Mouse (Mus musculus) cerebellum, postnatal 10 days (tissue): ENCODE data around the gene Ankmy2.

ENCODE experiments used
- DNase-seq, 2 experiments: peaks; one replicate each; pipeline ENCODE4 v3.0.0; 2021; ENCODE audit warnings: mixed read lengths in 2 of 2

The Ankmy2 gene

DNA sequence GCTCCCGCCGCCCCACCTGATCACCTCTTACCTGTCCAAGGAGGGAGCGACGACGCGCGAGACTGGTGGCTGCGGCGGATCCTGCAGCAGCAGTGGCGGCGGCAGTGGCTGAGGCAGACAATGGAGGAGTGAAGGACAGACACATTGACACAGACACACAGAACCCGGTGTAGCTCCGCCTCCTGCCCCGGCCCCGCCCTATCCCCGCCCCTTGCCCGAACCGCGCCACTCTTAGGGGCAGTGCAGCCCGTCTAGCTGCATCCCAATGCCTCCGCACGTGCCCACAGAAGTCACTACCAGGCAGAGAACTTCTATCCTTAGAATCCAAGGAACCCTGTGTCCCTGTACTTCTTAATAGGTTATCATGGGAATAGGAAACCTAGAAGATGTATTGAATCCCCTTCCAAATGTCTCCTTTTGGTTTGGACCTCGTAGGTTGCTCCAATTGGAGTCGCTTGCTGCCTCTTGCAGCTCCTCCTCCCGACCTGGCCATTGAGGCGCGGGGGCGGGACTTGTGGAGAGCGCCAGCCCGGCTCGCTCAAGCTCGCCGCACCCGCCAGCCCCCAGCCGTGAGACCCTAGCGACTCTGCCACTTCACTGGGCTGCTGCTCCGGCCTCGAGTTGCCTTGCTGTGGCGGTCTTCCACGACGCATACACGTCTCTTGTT, at the start of gene Ankmy2:
Gene Ankmy2, plus strand, starts transcription at position 478 of the 667 bp plus-strand sequence.
- DNase-seq = peak; percentile 96 to 98

DNA sequence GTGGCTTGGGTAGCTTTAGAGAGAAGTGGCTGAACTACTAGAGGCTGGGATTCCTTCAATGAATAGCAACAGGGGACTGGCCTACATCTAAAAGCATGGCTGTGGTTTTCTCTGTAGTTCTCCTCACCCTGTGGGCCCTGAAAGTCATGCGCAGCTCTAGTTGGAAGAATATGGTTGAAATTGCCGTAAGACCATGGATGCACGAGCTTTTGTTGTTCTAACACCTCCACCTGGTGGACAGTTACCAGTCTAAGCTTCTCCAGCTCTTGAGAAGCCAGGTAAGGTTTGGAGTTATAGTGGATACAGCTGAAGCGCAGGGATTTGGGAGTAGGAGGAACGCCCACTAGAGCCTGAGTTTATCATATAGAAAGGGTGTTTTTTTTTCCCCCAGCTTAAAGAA, 48.5 kb upstream of the Ankmy2 start:
- peak; percentile 22 to 29 for DNase-seq

DNA sequence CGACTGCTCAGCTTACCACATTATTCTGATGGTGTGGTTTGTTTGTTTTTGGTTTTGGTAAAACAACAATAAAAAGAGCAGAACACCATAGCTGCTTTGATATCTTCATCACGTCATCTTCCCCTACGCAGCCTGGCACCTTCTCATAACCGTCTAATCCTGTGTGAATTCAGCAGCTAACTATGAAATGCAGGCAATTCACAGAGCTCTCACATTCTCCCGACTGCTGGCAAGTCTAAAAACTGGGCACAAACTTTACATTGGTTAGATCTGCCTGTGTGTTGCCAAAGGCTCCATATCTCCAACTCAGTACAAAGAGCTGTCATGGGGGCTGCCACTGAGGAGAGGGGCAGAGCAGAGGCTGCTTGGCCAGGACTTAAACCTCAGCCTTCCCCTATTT, 46.5 kb upstream of the Ankmy2 start:
- no peak for DNase-seq

DNA sequence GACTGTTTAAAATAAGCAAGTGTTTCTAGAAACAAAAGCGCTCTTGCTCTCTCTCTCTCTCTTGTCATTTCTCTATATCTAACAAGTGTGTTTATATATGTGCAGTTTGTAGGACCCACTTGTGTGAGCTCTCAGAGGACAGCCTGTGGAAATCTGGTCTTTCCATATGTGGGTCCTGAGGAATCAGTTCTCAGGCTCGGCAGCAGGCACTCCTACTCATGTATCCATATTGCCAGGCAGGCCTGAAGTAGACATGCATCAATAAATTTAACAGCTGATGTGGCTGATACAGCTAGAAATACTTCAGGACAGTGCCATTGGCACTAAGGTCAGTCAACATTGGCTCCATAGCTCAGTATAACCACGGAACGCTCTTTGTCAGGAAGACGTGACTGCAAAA, 45.8 kb upstream of the Ankmy2 start:
- no peak for DNase-seq

DNA sequence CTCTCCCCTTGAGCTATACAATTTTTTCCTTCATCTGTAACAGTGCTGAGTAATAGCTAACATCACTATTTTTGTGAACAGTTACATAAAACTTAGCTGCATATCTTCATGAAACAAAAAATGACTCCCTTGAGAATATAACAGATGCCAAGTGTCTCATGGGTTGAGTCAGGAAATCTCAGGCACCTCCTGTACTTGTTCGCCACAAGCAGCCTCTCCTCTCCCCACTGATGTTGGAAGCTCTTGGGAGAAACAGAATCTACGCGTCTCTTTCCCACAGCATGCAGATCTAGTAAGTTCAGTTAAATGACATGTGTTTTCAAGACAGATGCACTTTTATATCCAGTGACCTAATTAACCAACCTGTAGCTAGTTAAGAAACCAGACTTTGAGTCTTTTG, 44.8 kb upstream of the Ankmy2 start:
- no peak for DNase-seq

DNA sequence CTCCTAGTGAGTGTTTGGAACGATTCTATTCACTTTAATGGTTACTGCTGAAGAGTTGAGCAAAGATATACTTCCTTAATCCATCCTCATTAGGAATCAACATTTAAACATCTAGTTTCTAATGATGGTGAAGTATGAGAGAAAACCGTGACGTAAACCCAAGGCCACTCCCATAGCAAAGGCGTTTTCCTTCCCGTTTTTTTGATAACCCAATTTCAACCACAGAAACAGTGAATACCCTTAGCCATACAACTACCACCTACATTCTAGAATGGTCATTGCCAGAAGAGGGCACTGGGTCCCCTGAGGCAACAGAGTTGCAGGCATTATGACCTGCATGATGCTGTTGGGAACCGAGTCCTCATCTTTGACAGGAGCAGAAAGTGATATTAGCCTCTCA, 39.8 kb upstream of the Ankmy2 start:
- DNase-seq = no peak

DNA sequence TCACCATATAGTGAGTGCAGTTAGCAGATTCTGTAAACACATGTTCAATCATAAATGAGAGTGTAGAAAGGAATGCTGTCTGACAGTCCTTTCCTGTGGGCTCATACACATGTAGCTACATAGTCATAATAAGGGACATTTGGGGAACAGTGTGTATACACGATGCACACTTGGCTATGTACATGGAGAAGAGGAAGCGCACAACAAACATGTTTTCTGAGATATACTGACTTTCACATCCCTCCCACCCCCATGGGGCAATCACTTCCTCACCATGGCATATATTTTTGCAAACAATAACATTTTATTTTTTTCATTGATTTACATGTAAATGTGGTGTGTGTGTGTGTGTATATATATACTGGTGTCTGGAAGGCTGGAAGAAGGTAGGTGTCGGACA, 37.7 kb upstream of the Ankmy2 start:
- DNase-seq = no peak

DNA sequence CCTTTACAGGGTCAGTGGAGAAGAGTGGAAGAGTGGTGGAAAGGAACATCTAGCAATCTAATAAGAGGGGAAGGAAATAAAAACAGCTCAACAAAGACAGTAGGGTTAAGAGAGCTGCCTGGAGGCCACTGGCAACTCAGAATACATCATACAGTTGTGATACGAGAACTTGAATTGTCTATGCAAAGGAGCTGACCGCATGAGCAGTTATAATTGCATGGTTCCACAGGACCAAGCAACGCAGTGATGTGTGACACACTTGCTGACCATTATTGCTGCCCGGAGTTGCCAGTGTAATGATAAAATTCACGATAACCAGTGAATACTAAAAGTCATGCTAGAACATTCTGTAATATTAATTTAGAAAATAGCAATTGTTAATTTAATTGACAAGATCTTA, 30.9 kb upstream of the Ankmy2 start:
- DNase-seq = no peak

DNA sequence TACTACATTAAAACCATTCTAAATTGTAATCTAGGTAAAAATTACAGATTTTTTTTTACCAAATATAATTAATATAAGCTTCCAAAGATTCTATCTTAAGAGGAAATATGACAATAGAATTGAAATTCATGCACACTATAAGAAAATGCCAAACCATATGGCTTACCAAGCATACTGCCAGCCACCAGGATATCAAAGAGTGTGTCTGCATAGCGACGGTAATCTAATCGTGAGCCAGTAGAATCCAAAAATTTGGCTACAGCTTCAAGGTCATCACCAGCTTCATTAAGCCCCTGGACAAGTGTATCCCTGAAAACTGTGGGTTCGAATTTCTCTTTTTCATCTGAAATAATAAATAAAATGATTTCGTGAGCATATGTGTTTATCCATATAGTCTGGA, 27.1 kb upstream of the Ankmy2 start:
- DNase-seq = peak; percentile 34 to 36

DNA sequence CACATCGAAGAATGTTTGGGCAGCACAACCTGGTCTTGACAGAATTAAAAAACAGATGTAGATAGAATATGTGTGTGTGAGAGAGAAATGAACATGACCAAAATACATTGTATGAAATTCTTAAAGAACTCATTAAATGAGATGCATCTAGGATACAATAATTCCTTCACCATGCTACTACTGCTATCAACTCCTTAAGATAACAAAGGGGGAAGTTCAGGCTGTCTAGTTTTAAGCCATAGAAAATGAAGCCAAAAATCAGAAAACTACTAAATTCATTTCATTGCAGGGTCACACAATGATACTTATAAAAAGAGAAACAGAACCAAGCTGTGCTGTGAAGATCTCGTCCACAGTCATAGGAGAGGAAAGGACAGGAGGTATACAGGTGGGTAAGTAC, 24.7 kb upstream of the Ankmy2 start:
- no peak for DNase-seq

DNA sequence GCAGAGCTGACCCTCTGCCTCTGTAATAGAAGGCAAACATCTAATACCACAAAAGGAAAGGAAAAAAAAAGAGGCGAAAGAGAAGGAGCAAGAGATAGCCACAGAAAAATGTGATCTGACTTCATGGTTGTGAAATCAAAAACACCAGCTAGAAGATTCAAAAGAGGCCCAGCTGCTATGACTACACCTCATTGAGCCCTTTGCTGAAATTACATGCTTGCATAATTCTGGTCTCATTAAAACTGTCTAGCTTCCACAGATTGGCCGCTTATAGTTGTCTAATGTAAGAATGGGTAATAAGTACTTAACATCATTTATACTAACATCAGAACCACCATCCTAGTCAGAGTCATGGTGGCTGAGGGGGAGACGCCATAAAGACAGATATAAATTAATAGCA, 24.2 kb upstream of the Ankmy2 start:
- DNase-seq = no peak

DNA sequence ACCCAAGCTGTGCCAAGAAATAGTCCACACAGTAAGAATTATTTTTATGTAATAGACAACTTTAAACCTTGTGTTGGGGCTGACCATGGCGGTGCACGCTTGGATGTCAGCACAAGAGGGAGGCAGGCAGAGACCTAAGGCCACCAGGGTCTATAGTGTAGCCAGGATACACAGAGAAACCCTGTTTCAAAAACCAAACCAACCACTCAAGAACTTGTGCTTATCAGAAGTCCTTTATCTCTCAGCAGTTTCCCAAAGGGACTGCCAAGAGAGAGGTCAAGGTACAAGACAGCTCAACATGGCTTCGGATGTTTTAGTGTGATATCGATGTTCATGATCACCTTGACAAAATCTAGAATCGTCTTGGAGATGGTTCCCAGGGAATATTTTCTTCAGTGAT, 23.4 kb upstream of the Ankmy2 start:
- no peak for DNase-seq

DNA sequence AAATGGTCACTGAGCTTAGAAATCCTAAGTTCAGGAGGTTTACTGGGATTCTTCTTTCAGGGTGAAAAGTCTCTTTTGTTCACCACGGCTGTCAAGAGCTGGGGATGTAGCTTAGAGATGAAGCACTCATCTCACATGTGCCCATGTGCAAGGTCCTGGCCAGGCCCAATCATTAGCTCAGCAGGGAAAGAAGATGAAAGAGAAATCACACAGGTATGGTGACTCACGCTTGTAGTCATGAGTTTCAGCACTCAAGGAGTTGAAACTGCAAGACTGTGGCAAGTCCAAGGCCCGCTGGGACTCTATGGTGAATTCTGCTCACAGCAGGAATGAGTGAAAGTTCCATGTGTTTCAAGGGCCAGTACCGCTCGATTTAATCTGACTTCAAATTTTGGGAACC, 22.8 kb upstream of the Ankmy2 start:
- no peak for DNase-seq

DNA sequence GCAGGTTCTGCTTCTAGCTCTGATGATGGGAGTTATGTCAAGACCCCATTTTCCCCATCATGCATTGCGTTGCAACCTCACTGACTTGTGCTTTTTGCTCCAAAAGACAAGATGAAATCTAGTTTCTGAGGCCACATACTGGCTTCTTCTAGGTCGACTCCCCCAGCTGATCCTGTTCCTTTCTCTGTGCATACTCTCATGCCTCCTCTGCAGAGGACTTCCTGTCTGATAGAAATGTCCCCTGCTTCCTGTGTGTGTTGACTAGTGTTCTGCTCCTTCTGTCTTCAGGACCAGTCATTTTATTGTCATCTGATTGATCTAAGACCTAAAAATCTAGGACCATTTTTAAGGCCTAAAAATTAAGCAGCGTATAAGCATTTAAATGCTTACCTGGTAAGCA, 21.5 kb upstream of the Ankmy2 start:
- no peak for DNase-seq

DNA sequence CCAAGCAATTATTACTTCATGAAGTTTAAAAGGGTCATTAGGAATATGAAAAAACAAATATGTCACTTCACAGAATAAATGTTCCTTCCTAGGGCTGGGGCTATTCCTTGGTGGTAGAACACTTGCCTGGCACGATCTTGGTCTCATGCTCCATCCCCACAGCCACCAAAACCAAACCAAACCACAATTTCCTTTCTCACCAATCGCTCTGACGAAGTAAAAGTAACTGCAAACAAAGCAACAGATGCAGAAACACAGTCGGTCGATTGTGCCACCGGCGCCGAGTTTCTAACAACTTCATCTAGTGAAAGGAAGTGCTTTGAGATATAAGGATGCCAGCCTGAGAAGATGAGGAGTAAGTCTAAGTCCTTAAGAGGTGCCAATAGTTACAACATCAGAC, 20.6 kb upstream of the Ankmy2 start:
- no peak for DNase-seq

DNA sequence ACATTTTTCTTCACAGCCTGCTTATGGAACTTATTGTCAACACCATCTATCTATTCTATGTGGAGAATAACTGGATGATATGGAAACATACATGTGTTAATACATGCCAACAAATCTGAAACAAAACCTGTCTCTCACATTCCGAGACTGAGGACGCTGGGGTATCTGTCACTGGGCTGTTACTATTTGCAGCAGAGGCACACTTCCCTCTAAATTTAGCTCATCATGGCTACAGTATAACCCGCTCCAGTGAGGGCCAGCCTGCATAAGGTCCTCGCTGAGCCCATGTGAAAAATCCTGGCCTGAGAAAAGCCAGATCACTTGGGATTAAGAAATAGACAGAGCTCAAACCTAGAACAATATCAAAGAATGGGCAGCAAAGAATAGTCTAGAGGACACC, 19.7 kb upstream of the Ankmy2 start:
- no peak for DNase-seq

DNA sequence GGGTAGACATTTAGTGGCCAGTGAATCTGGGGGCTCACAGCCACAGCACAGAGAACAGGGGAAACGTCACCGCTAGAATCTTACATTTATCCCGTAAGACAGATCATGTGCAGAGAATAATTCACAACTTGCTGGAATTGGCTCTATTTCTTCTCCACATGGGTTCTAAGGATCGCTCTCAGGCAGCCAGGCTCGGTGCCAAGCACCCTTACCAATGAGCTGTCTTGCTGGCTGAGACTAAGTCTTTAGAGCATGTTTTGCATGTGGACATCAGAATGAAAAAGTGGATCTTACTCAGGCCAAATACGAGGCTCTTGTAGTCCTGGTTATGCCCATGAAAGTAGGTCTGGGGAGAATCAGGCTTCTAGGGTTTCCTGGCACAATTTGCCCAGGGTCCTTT, 16.5 kb upstream of the Ankmy2 start:
- DNase-seq = peak in 1 of 2 experiments; percentile 47

DNA sequence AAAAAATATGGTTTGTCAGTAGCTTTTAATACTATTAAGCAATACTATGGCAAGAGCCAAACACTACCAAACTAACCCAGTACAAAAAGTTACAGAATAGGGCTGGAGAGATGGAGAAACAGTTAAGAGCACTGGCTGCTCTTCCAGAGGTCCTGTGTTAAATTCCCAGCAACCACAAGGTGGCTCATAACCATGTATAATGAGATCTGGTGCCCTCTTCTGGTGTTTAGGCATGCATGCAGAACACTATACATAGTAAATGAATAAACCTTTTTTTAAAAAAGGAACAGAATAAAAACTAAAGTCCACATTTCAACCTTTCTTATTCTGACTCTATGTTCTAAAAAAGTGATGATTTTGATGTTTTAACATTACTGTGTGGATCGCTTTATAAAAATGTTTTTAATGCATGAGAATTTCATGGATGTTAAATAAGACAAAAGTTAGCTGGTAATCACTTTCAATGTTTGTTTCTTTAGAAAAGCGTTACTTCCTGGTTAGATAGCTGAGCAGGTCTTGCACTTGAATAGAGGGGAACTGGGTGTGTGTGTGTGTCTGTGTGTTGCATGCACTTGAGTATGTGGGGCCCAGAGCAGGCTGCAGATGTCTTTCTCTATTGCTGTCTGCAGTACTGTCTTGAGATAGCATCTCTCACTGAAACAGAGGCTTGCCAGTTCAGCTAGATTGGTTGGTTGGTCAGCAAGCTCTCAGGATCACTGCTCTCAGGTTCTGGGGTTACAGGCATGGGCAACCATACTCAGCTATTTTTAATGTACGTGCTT, 10.5 kb upstream of the Ankmy2 start:
- no peak for DNase-seq

DNA sequence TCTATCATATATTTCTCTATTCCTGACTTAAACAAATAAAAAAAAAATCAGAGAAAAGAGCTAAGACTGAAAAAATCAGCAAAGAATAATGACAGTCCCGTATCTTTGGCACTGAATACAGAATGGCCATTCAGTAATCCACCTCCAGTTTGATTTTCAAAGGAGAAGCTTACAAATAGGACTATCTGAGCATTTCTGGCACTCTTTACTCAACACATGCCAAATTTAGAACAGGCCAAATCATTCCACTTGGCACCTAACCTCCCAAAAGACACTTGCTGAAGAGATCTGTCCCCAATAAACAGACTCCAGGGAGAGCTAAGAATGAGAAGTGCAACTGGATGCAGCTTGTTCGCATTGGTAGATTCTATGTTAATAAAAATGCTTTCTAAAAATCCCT, 6.6 kb upstream of the Ankmy2 start:
- peak; percentile 73 for DNase-seq

DNA sequence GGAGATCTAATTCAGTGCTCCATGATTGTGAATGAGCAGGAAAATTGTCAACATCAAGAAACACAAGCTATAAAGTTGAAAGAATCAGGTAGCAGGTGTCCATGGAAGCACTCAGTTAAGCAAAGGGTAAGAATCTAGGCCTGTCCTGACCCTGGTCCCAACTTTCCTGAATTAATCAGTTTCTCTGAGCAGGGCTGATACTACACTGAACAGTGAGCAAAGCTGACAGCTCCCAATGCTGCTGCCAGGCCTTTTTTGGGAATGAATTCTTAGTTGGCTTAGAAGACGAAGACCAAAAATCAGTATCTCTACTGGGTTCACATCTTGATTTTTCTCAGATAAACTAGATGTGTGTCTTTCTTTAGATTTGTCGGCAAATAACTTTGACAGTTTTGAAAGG, 6.2 kb upstream of the Ankmy2 start:
- peak; percentile 25 to 29 for DNase-seq

DNA sequence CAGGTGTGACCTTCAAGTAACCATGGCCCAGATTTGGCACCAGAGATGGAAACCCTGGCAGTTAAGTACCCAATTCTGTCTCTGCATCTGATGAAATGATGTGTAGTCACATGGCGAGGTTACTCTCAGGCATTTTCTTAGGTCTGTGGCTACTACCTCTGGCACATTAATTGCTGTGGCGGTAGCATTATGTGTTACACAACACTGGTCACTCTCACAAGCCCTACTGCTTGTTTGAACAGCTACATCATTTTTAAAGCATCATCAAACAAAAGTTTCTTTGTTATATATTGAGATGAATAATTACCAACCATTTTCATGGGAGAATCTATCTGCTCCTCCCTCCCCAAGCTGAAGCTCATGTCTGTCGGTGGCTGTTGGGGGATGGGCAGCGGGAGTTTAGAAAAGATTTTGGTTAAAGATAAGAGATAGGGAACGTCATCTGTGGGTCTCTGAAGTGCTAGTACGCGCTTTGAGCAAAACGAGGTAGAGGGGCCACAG, 1.7 kb upstream of the Ankmy2 start:
- DNase-seq = peak; percentile 61 to 64

DNA sequence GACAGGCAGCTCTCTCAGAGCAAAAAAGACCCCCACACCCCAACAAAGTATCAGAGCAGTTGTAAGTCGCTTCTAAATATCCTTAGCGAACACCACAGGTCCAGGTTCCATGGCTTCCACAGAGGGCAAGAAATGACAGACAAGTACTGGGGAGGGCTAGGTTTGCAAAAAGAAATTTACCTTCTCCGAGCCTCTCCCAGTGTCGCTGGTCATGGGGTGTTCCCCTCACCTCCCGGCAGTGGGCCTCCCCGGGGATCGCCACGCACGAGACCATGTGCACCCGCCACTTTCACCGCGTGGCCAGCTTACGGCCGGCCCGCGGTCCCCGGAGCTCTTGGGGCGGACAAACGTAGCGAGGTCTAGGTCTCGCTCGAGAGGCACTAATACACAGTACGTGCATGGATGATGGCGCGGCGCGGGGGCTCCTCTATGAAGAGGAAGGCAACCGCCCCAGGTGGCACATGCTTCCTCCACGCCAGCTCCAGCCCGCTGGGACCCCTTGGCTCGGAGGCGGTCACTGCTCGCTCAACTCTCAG, 745 bp upstream of the Ankmy2 start:
- peak in 1 of 2 experiments; percentile 10 for DNase-seq

DNA sequence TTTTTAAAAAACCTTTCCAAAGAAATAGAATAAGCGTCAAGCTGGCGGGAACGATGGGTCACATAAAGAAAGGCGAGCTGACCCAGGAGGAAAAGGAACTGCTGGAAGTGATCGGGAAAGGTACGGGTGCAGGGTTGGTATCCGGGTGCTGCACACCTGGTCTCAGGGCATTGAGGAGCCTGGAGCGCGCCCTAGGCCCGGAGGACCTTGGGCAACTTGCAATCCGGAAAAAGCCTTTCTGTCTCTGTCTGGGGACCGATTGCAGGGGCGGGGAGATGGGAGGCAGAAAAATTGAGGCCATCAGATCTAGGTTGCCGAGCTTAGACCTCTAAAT, 357 bp downstream of the Ankmy2 start:
- DNase-seq = no peak

DNA sequence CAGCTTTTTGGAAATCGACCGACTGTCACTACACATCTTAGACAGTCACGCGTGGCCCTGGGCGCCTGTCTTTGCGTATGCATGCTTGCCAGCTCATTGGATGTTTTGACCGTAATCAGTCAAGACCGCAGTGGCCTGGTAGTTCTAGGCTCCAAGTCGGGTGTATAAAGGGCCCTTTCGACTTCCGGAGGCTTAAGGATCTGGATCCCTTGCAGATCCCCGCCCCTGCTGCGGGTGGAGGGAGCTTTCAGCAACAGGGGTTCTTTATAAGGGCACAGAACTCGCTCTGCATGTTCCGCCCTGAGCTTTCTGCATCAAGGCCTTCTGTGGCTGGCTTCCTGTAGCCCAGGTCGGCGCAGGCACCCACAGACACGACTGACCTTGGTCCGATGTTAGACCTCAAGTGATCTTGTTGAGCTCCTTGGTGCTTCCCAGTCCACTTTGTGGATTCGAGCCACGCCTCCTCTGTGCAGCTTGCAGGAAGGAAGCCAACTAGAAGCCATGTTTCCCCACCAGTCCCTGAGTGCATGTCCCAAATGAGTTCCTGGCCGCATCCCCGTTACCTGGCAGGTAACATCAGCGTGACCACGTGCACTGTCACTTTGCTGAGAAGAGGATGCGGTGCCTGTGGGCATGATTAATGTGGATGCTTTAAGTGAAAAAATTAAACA, 859 bp downstream of the Ankmy2 start, which contains the start of gene Bzw2:
Gene Bzw2, minus strand, starts transcription at position 443 of the 671 bp plus-strand sequence.
- peak; percentile 68 to 72 for DNase-seq
